9 mouse cellular contexts compared by ENCODE assay signal in the genomic region with DNA sequence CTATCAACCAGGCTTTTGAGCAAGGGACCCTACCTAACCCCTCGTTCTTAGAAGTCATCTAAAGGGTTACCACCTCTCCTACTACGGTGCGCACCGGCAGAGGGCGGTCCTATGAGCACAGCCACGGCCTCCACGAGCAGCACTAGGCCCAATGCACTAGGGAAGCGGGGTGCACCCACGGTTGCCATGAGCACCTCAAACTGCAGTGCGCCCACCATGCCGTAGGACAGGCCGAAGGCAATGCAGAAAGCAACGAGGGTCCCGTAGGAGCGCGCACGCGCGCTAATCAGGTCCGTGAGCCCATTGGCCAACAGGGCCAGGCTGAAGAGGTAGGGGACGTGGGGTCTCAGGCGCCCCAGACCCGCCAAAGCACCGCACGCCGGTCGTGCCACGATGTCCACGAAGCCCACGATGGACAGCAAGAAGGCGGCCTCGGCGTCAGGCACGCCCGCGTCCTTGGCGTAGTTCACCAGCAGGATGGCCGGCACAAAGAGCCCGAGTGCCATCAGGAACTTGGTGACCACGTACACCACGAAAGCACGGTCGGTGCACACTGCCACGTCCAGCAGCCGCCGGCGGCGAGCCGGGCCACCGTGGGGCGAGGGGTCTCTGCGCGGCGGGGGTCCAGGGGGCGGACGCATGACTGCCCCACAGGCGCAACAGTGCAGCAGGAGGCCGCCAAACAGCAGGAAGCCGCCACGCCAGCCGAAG. TPM values are rescaled to one million over a fixed set of nuclear protein-coding genes. Genes with fewer than 3 reads are reported as not detected.
DNase-seq lines count a peak whose midpoint lies in the region; ATAC-seq and TF ChIP-seq lines count a peak whose summit lies in the region.
"Had no signal": no experiment of that assay in that cellular context is flagged by ENCODE, and none has a peak within 500 bp of the region (broad histone marks: within the 10 kb centered on the region; RNA-seq: fewer than 3 reads in every experiment).

No protein-coding gene starts in this region.

- peak overlapping the region; percentile 84 for H3K4me2 ChIP-seq in heart, embryonic 15.5 days
- peak overlapping the region; percentile 85 for H3K4me2 ChIP-seq in limb, embryonic 14.5 days (replicated peaks; ENCODE audit: low read depth, low read length, severe bottlenecking)

- H3K27ac ChIP-seq in heart, embryonic 15.5 days, result no peak overlapping the region
- no peak overlapping the region for H3K27ac ChIP-seq in limb, embryonic 14.5 days (replicated peaks; ENCODE audit: low read depth, low read length)
- no peak overlapping the region for H3K27ac ChIP-seq in small intestine, adult 2 months (ENCODE audit: insufficient read depth, low read depth, low read length)

- TF ChIP-seq CTCF in small intestine, adult 2 months (IDR thresholded peaks at IDR 0.05; ENCODE audit: extremely low read depth, insufficient read length, insufficient replicate concordance, low read depth, low read length), result no peak

- no peak for DNase-seq in cerebellum, adult 9-11 months
- DNase-seq in limb, embryonic 14.5 days (ENCODE audit: low spot score), result peak; percentile 34

- H3K27me3 ChIP-seq in megakaryocyte, embryonic 14.5 days (replicated peaks), result peaks cover 71% of the 10 kb centered on the region
- peaks cover 36% of the 10 kb centered on the region for H3K27me3 ChIP-seq in heart, embryonic 15.5 days
- peaks cover 37% of the 10 kb centered on the region for H3K27me3 ChIP-seq in limb, embryonic 14.5 days (ENCODE audit: control insufficient read depth, insufficient read depth, low read length)
- 0 out of 2 replicates have a peak, but pooled peaks cover 3% of the 10 kb centered on the region for H3K27me3 ChIP-seq in small intestine, adult 2 months (ENCODE audit: control insufficient read depth, insufficient read depth, low read length)

- peaks cover 17% of the 10 kb centered on the region for H3K4me1 ChIP-seq in megakaryocyte, embryonic 14.5 days
- H3K4me1 ChIP-seq in heart, embryonic 15.5 days (replicated peaks), result peaks cover 13% of the 10 kb centered on the region
- H3K4me1 ChIP-seq in limb, embryonic 14.5 days (ENCODE audit: control insufficient read depth, insufficient read depth, low read length), result peaks cover 10% of the 10 kb centered on the region
- peaks cover 15% of the 10 kb centered on the region for H3K4me1 ChIP-seq in small intestine, adult 2 months (ENCODE audit: control insufficient read depth, insufficient read depth, insufficient read length, low read length)

- H3K9ac ChIP-seq in heart, embryonic 15.5 days, result peak overlapping the region; percentile 64
- peak overlapping the region; percentile 66 for H3K9ac ChIP-seq in limb, embryonic 14.5 days (ENCODE audit: low read depth, low read length, severe bottlenecking)

- no peaks in the 10 kb centered on the region for H3K9me3 ChIP-seq in megakaryocyte, embryonic 14.5 days
- H3K9me3 ChIP-seq in heart, embryonic 15.5 days (replicated peaks), result no peaks in the 10 kb centered on the region
- no peaks in the 10 kb centered on the region for H3K9me3 ChIP-seq in limb, embryonic 14.5 days (ENCODE audit: control insufficient read depth, low read length)

- ATAC-seq in cerebellum, adult (ENCODE audit: insufficient number of reproducible peaks, low FRiP score, low TSS enrichment), result 0 out of 2 replicates have a peak, but pooled peaks have one; percentile 47
- no peak for ATAC-seq in megakaryocyte, adult 5-6 weeks (ENCODE audit: poor library complexity, severe bottlenecking)
- ATAC-seq in heart, embryonic 15.5 days (replicated peaks; ENCODE audit: insufficient number of reproducible peaks, insufficient read depth, low FRiP score, low read depth), result peak; percentile 56
- ATAC-seq in limb, embryonic 14.5 days (ENCODE audit: low FRiP score, low read depth), result peak; percentile 64
- ATAC-seq in CD4-positive, CD25-positive, alpha-beta regulatory T cell, adult 4 months, result no peak

- H3K36me3 ChIP-seq in megakaryocyte, embryonic 14.5 days (replicated peaks; ENCODE audit: low read length), result peaks cover 22% of the 10 kb centered on the region
- H3K36me3 ChIP-seq in heart, embryonic 15.5 days, result peaks cover 13% of the 10 kb centered on the region
- H3K36me3 ChIP-seq in limb, embryonic 14.5 days (ENCODE audit: control insufficient read depth, insufficient read depth, low read length), result peaks cover 28% of the 10 kb centered on the region
- H3K36me3 ChIP-seq in small intestine, adult 2 months (ENCODE audit: control insufficient read depth, insufficient read depth, low read length), result peaks cover 13% of the 10 kb centered on the region

- H3K4me3 ChIP-seq in megakaryocyte, embryonic 14.5 days (replicated peaks), result peak overlapping the region; percentile 69
- H3K4me3 ChIP-seq in heart, embryonic 15.5 days, result peak overlapping the region; percentile 45
- H3K4me3 ChIP-seq in limb, embryonic 14.5 days (replicated peaks; ENCODE audit: low read length), result peak overlapping the region; percentile 40
- peak overlapping the region; percentile 8 for H3K4me3 ChIP-seq in small intestine, adult 2 months (ENCODE audit: low read depth, low read length)

- 4% methylated on average over 61 of the region's 61 CpGs for WGBS in heart, embryonic 15.5 days
- WGBS in limb, embryonic 14.5 days, result 1% methylated on average over 53 of the region's 61 CpGs
- 3% methylated on average over 61 of the region's 61 CpGs for WGBS in small intestine, adult 2 months

- TF ChIP-seq POLR2A in limb, embryonic 14.5 days (IDR thresholded peaks at IDR 0.05; ENCODE audit: borderline replicate concordance, extremely low read depth, insufficient read depth, insufficient read length), result no peak
- TF ChIP-seq POLR2A in small intestine, adult 2 months (IDR thresholded peaks at IDR 0.05; ENCODE audit: low read depth, low read length), result no peak

RNA-seq across cellular contexts. Expression of gene Slc16a8, which starts 2.6 kb away (rescaled TPM):
- polyA plus RNA-seq in megakaryocyte, embryonic 14.5 days (2012; ENCODE audit: insufficient read depth, low replicate concordance), result not detected in 2 replicates
- total RNA-seq in megakaryocyte, adult 5-6 weeks (2015), result not detected in 2 replicates
- not detected in 2 replicates for total RNA-seq in megakaryocyte, adult 5-6 weeks (2017)
- polyA plus RNA-seq in heart, embryonic 15.5 days (2015; fragmentation: Nextera tagmentation; extraction: Ambion mirVana), result 0.60 TPM in 2 replicates
- polyA plus RNA-seq in limb, embryonic 14.5 days (2012; rRNA removed), result 0.16 and 0.35 TPM in 2 replicates
- 0.51 and 0.66 TPM in 2 replicates for polyA plus RNA-seq in limb, embryonic 14.5 days (2014; fragmentation: Nextera tagmentation; extraction: Ambion mirVana)
- polyA plus RNA-seq in small intestine, adult 2 months (2012; rRNA removed), result 0.75 and 2.6 TPM in 2 replicates
- polyA plus RNA-seq in CD4-positive, CD25-positive, alpha-beta regulatory T cell, adult 4 months (2017; shearing (Covaris generic)), result not detected
- total RNA-seq: common myeloid progenitor, adult 5-6 weeks had no signal

RNA-seq across cellular contexts. Expression of gene Gm49486, which starts 22.7 kb away (rescaled TPM):
- polyA plus RNA-seq in megakaryocyte, embryonic 14.5 days (2012; ENCODE audit: insufficient read depth, low replicate concordance), result not detected in 2 replicates
- total RNA-seq in megakaryocyte, adult 5-6 weeks (2015), result 0.16 and 0.20 TPM in 2 replicates
- not detected in 2 replicates for total RNA-seq in megakaryocyte, adult 5-6 weeks (2017)
- 0.61 and 0.73 TPM in 2 replicates for polyA plus RNA-seq in heart, embryonic 15.5 days (2015; fragmentation: Nextera tagmentation; extraction: Ambion mirVana)
- 1.5 and 2.6 TPM in 2 replicates for polyA plus RNA-seq in limb, embryonic 14.5 days (2012; rRNA removed)
- polyA plus RNA-seq in limb, embryonic 14.5 days (2014; fragmentation: Nextera tagmentation; extraction: Ambion mirVana), result 0.89 and 1.2 TPM in 2 replicates
- 0.05 and 0.08 TPM in 2 replicates for polyA plus RNA-seq in small intestine, adult 2 months (2012; rRNA removed)
- polyA plus RNA-seq in CD4-positive, CD25-positive, alpha-beta regulatory T cell, adult 4 months (2017; shearing (Covaris generic)), result under 1 TPM in 1 of 2 experiments, not detected in 1; 0.52 TPM
- total RNA-seq: common myeloid progenitor, adult 5-6 weeks had no signal

RNA-seq across cellular contexts. Expression of gene Pick1, which starts 23.0 kb away (rescaled TPM):
- 9.5 and 16.0 TPM in 2 replicates for polyA plus RNA-seq in megakaryocyte, embryonic 14.5 days (2012; ENCODE audit: insufficient read depth, low replicate concordance)
- 2.8 and 3.0 TPM in 2 replicates for total RNA-seq in megakaryocyte, adult 5-6 weeks (2015)
- 4.5 and 5.1 TPM in 2 replicates for total RNA-seq in megakaryocyte, adult 5-6 weeks (2017)
- 29.5 and 39.9 TPM in 2 replicates for polyA plus RNA-seq in heart, embryonic 15.5 days (2015; fragmentation: Nextera tagmentation; extraction: Ambion mirVana)
- 82.4 and 82.6 TPM in 2 replicates for polyA plus RNA-seq in limb, embryonic 14.5 days (2012; rRNA removed)
- polyA plus RNA-seq in limb, embryonic 14.5 days (2014; fragmentation: Nextera tagmentation; extraction: Ambion mirVana), result 23.3 and 25.7 TPM in 2 replicates
- polyA plus RNA-seq in small intestine, adult 2 months (2012; rRNA removed), result 20.8 and 27.9 TPM in 2 replicates
- 10 to 100 TPM in 1 of 2 experiments, 1 to 10 TPM in 1; 6.0 to 10.5 TPM for polyA plus RNA-seq in CD4-positive, CD25-positive, alpha-beta regulatory T cell, adult 4 months (2017; shearing (Covaris generic))

RNA-seq across cellular contexts. Expression of gene Baiap2l2, which starts 33.4 kb away (rescaled TPM):
- 1.9 TPM in 1 of 2 replicates, not detected in the other for polyA plus RNA-seq in megakaryocyte, embryonic 14.5 days (2012; ENCODE audit: insufficient read depth, low replicate concordance)
- total RNA-seq in megakaryocyte, adult 5-6 weeks (2015), result not detected in 2 replicates
- total RNA-seq in megakaryocyte, adult 5-6 weeks (2017), result not detected in 2 replicates
- 9.8 and 9.9 TPM in 2 replicates for polyA plus RNA-seq in heart, embryonic 15.5 days (2015; fragmentation: Nextera tagmentation; extraction: Ambion mirVana)
- polyA plus RNA-seq in limb, embryonic 14.5 days (2012; rRNA removed), result 11.7 TPM in 2 replicates
- 8.5 and 10.9 TPM in 2 replicates for polyA plus RNA-seq in limb, embryonic 14.5 days (2014; fragmentation: Nextera tagmentation; extraction: Ambion mirVana)
- 139 and 542 TPM in 2 replicates for polyA plus RNA-seq in small intestine, adult 2 months (2012; rRNA removed)
- polyA plus RNA-seq in CD4-positive, CD25-positive, alpha-beta regulatory T cell, adult 4 months (2017; shearing (Covaris generic)), result not detected
- total RNA-seq: common myeloid progenitor, adult 5-6 weeks had no signal

Comparison
In these comparisons a context has a peak if more than half of its experiments do, and no peak if none do; other contexts are left out.
1. ATAC-seq: peak in cerebellum, adult (single experiment), heart, embryonic 15.5 days (single experiment) and limb, embryonic 14.5 days (single experiment); none in megakaryocyte, adult 5-6 weeks (single experiment) and CD4-positive, CD25-positive, alpha-beta regulatory T cell, adult 4 months (single experiment).
2. H3K4me3 ChIP-seq: peak in every context shown above with its lines; median percentile 69 in megakaryocyte, embryonic 14.5 days; 45 in heart, embryonic 15.5 days; 40 in limb, embryonic 14.5 days; 8 in small intestine, adult 2 months.